25 mouse cellular contexts compared by ENCODE assay signal in the genomic region with DNA sequence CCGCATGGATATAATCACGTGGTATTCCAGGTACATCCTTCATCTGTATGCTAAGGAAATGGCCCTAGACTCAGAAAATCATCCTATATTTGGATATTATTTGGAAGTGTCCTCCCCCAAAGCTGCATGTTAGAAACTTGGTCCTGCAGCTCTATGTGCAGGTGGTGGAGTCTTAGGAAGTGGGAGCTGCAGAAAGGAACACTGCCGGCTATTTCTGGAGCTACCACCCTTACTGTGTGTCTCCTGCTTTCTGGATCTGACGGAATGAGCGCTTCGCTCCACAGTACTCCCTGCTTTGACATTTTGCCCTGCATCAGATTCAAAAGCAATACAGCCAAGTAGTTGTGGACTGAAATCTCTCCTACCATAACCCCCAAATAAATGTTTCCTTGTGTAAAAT.
DNase-seq lines count a peak whose midpoint lies in the region; ATAC-seq lines count a peak whose summit lies in the region.
"Had no signal": no experiment of that assay in that cellular context is flagged by ENCODE, and none has a peak within 500 bp of the region (broad histone marks: within the 10 kb centered on the region; RNA-seq: fewer than 3 reads in every experiment).

No protein-coding gene starts in this region.

- H3K27me3 ChIP-seq in intestine, embryonic 14.5 days (replicated peaks; ENCODE audit: control insufficient read depth, insufficient read depth, low read length), result no peaks in the 10 kb centered on the region
- H3K27me3 ChIP-seq in intestine, embryonic 16.5 days (replicated peaks; ENCODE audit: control insufficient read depth, insufficient read depth, low read length), result no peaks in the 10 kb centered on the region
- H3K27me3 ChIP-seq in forebrain, embryonic 12.5 days, result no peaks in the 10 kb centered on the region
- H3K27me3 ChIP-seq: embryonic facial prominence, embryonic 12.5 days; embryonic facial prominence, embryonic 15.5 days; forebrain, embryonic 15.5 days; heart, embryonic 12.5 days; heart, embryonic 15.5 days; hindbrain, embryonic 13.5 days had no signal

- no peak overlapping the region for H3K4me2 ChIP-seq in intestine, embryonic 14.5 days (ENCODE audit: low read length)
- 0 out of 2 replicates have a peak overlapping the region, but pooled peaks have one; percentile 6 for H3K4me2 ChIP-seq in intestine, embryonic 16.5 days (ENCODE audit: low read depth, low read length)
- H3K4me2 ChIP-seq in forebrain, embryonic 12.5 days, result no peak overlapping the region
- H3K4me2 ChIP-seq: embryonic facial prominence, embryonic 12.5 days; embryonic facial prominence, embryonic 15.5 days; forebrain, embryonic 15.5 days; heart, embryonic 15.5 days had no signal

- H3K4me3 ChIP-seq in intestine, embryonic 14.5 days (ENCODE audit: low read depth, low read length), result no peak overlapping the region
- no peak overlapping the region for H3K4me3 ChIP-seq in intestine, embryonic 16.5 days (ENCODE audit: low read length)
- H3K4me3 ChIP-seq in forebrain, embryonic 12.5 days (replicated peaks), result no peak overlapping the region
- H3K4me3 ChIP-seq: embryonic facial prominence, embryonic 12.5 days; embryonic facial prominence, embryonic 15.5 days; forebrain, embryonic 15.5 days; heart, embryonic 12.5 days; heart, embryonic 15.5 days; hindbrain, embryonic 10.5 days; hindbrain, embryonic 13.5 days had no signal

- WGBS in intestine, embryonic 14.5 days, result 73% methylated on average over 6 of the region's 6 CpGs
- 73% methylated on average over 6 of the region's 6 CpGs for WGBS in intestine, embryonic 16.5 days
- 93% methylated on average over 6 of the region's 6 CpGs for whole genome bisulfite sequencing in forebrain, embryonic 12.5 days

- H3K27ac ChIP-seq in intestine, embryonic 14.5 days (ENCODE audit: low read depth), result no peak overlapping the region
- H3K27ac ChIP-seq in intestine, embryonic 16.5 days (ENCODE audit: low read length), result no peak overlapping the region
- H3K27ac ChIP-seq in forebrain, embryonic 12.5 days, result no peak overlapping the region
- H3K27ac ChIP-seq: embryonic facial prominence, embryonic 12.5 days; embryonic facial prominence, embryonic 15.5 days; forebrain, embryonic 15.5 days; heart, embryonic 15.5 days; hindbrain, embryonic 10.5 days; hindbrain, embryonic 13.5 days had no signal

- peak; percentile 55 for DNase-seq in heart, adult 11 months
- no peak for DNase-seq in heart, adult 9 months (ENCODE audit: low spot score in 2 of 2)
- DNase-seq in intestine, embryonic 14.5 days (ENCODE audit: low spot score), result no peak
- no peak for DNase-seq in kidney, adult 18-20 months
- DNase-seq: adrenal gland, adult 2 months; adrenal gland, postnatal 14 days; cerebellum, adult 11-12 months; cerebellum, adult 9-10 months; cerebellum, postnatal 14 days; gastrocnemius, postnatal 10 days; gastrocnemius, postnatal 36 days; heart, postnatal 10 days; heart, postnatal 36 days; kidney, adult 2 months had no signal

- no peaks in the 10 kb centered on the region for H3K36me3 ChIP-seq in intestine, embryonic 14.5 days (ENCODE audit: control insufficient read depth, insufficient read depth, low read length)
- no peaks in the 10 kb centered on the region for H3K36me3 ChIP-seq in intestine, embryonic 16.5 days (ENCODE audit: control insufficient read depth, insufficient read depth, low read length)
- H3K36me3 ChIP-seq in forebrain, embryonic 12.5 days (replicated peaks), result no peaks in the 10 kb centered on the region
- H3K36me3 ChIP-seq: embryonic facial prominence, embryonic 12.5 days; embryonic facial prominence, embryonic 15.5 days; forebrain, embryonic 15.5 days; heart, embryonic 12.5 days; heart, embryonic 15.5 days; hindbrain, embryonic 10.5 days; hindbrain, embryonic 13.5 days had no signal

- no peaks in the 10 kb centered on the region for H3K9me3 ChIP-seq in intestine, embryonic 14.5 days (ENCODE audit: control insufficient read depth, low read length)
- H3K9me3 ChIP-seq in intestine, embryonic 16.5 days (ENCODE audit: control insufficient read depth, low read length), result no peaks in the 10 kb centered on the region
- no peaks in the 10 kb centered on the region for H3K9me3 ChIP-seq in forebrain, embryonic 12.5 days
- H3K9me3 ChIP-seq: embryonic facial prominence, embryonic 12.5 days; embryonic facial prominence, embryonic 15.5 days; forebrain, embryonic 15.5 days; heart, embryonic 12.5 days; heart, embryonic 15.5 days; hindbrain, embryonic 10.5 days had no signal

- H3K4me1 ChIP-seq in intestine, embryonic 14.5 days (replicated peaks; ENCODE audit: control insufficient read depth, insufficient read depth, low read length), result no peaks in the 10 kb centered on the region
- H3K4me1 ChIP-seq in intestine, embryonic 16.5 days (ENCODE audit: control insufficient read depth, insufficient read depth, low read length), result peaks cover 3% of the 10 kb centered on the region; the same call in 1 of the 2 replicates
- peaks cover 8% of the 10 kb centered on the region for H3K4me1 ChIP-seq in forebrain, embryonic 12.5 days
- H3K4me1 ChIP-seq: embryonic facial prominence, embryonic 12.5 days; embryonic facial prominence, embryonic 15.5 days; heart, embryonic 12.5 days; heart, embryonic 15.5 days had no signal

- peak; percentile 63 for ATAC-seq in intestine, embryonic 14.5 days (replicated peaks; ENCODE audit: low FRiP score, low TSS enrichment, low read depth)
- peak; percentile 45 for ATAC-seq in intestine, embryonic 16.5 days
- ATAC-seq in forebrain, embryonic 12.5 days (ENCODE audit: low FRiP score), result no peak
- ATAC-seq: CD4-positive, CD25-positive, alpha-beta regulatory T cell, adult 4 months; forebrain, embryonic 15.5 days; hindbrain, embryonic 16.5 days had no signal

- H3K9ac ChIP-seq in intestine, embryonic 14.5 days (ENCODE audit: low read length), result no peak overlapping the region
- H3K9ac ChIP-seq in intestine, embryonic 16.5 days (ENCODE audit: low read depth, low read length), result no peak overlapping the region
- no peak overlapping the region for H3K9ac ChIP-seq in forebrain, embryonic 12.5 days
- H3K9ac ChIP-seq: embryonic facial prominence, embryonic 12.5 days; embryonic facial prominence, embryonic 15.5 days; forebrain, embryonic 15.5 days; heart, embryonic 12.5 days; heart, embryonic 15.5 days; hindbrain, embryonic 13.5 days had no signal
